Mouse (Mus musculus) common myeloid progenitor, adult 5-6 weeks (primary cell): ENCODE measurements at regions not wholly inside any gene's neighbourhood (a gene's known extent, or its start where the extent isn't known, plus 50 kb on each side); places are given as distances from the start of the nearest gene placed in this dataset.
A peak's percentile ranks its signal among the peaks of the same experiment; 100 is the strongest.

Experiments
- ATAC-seq: replicated peaks from 2 replicates; pipeline ENCODE4 v1.8.0; 2016; ENCODE audit warnings: low read depth, mild to moderate bottlenecking, moderate TSS enrichment, inconsistent platforms; ENCODE audit not compliant: poor library complexity, severe bottlenecking

DNA sequence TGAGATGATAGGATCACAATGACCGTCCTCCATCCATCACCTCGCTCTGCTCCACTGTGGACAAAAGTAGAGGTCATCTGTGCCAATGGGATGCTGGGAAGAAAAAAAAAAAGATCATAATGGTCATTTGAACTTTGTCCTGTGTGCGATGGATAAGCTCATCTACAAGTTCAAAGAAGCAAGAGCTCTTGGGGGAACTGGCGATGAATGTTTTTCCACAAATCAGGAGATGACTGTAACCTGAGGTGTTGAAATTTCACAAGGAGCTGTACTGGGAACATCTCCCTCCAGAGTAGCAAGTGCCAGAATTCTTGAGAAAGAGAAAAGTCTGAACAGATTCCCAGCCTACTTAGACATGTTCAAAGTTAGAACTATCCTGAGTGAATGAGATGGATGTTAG, 287.0 kb downstream of the Tns3 start:
- ATAC-seq = no peak

GRCm38 (mm10) chr11:8365545-8365944, 298.8 kb downstream of the Tns3 start:
- no peak for ATAC-seq

GRCm38 (mm10) chr11:8364703-8365433, 299.5 kb downstream of the Tns3 start:
- no peak for ATAC-seq

DNA sequence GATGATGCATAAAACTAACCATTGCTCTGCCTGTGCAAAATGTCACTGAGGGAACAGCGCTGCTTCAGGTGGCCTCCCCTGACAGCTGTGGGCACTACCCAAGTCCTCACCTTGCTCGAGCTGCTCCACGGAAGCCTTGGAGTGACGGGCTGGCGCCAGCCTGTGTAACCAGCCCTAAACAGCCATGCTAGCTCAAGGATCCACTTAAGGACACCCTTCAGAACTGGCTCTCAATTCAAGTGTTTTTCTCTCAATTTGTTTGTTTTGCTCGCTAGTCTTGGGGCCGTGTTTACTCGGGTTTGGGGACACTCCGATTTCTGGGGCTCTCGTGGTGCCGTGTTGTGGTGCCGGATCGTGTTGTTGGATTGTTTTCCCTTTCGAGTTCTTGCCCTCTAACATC, 319.4 kb downstream of the Tns3 start:
- ATAC-seq = no peak

- ATAC-seq = peak; percentile 52; the same call in 1 of the 2 replicates
Observed at GRCm38 (mm10) chr11:8302347-8303188, 361.8 kb downstream of the Tns3 start.

DNA sequence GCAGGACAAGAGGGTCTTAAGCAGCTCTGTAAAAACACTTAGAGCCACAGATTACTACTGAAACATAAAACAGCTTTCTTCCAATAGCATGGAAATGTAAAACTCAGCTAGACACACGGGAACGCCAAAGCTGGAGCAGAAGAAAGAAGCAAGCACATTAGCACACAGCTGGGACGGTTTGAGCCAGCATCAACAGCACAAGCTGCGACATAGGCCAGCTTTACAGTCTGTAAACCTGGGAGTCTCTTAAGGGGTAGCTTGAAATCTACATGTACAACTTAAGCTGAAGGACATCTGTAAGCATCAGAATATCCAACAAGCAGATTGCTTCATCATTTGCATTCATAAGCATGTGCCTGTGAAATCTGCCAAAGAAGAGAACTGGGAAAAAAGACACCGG, 366.9 kb downstream of the Tns3 start:
- ATAC-seq = no peak

DNA sequence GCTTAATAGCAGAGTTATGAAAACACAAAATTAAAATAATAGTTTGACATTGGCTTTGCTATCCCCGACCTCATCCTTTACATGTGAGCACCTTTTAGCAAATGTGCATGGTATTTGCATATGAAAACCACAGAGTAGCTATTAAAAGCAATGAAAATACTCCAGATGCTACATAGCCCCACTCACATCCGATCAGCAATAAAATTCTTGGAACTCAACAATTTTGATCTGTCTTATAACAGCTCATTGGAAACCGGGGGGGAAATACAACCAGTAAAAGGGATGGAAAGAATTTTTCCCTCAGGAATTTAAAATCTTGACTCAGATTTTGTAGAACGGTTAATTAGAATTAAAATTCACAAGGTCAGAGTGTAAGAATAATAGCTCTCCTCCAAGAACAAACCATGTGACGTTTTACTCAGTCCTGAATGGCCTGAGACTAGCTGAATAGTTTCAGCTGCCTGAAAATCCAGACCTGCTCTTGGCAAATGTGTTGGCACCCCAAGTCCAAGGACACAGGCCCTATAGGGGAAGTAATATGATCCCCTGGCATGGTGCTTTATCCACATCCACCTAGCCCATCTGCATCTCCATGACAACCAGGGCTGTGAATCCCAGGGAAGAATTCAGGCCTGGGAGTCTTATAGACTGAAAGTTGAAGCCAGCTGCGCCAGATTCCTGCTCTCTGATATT, 370.9 kb downstream of the Tns3 start:
- ATAC-seq = no peak

DNA sequence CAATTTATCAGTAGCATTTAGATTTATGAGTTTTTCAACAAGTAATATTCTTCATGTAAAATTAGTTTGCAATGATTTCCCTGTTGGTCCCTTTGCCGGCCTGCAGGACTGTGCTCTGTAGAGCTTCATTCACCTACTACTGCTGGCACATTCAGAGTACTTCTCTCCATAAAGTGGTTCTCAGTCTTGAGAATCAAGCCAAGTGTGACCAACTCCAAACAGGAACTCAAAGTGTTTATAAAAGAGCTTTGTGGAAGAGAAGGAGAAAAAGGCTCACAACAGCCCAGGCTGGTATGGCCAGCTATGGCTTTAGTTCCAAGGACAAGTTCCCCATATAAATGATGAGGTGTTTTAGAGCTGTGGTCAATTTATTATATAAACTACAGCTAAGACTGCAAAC, 379.1 kb downstream of the Tns3 start:
- ATAC-seq = no peak

GRCm38 (mm10) chr11:8275203-8275602, 389.1 kb downstream of the Tns3 start:
- no peak for ATAC-seq

DNA sequence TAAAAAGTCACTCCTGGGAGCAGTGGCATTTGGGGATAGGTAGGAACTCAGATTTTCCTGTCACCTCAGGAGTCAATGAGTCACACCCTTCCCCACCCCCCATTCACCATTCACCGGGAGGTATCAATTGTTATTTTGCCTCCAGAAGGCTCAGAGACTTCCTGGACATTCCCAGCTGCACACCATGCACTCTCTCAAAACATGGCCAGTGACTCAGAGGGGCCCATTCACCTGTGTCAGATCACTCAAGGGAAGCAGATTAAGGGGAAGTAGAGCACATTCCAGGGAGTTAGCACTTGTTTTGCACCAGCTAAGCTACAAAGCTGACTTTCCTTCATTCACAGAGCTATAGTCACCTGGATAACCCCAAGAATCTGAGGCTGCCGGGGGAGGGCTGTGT, 395.2 kb downstream of the Tns3 start:
- no peak for ATAC-seq

DNA sequence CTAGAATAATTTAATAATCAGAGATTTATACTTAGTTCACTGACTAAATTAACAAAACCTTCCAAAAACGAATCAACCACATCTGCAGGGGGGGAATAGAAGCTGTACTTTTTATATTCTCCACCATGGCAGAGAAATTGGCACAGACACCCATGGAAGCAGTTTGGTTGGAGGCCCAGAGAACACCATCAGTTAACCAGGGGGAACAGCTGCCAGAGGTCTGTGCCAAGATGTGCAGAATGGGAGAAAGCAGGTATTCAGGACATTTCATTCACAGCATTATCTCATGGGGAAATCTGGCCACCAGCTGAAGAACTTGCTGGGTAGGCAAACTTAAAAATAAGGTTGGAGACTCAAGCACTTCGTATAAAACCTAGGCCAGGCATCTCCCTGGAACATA, 410.3 kb downstream of the Tns3 start:
- no peak for ATAC-seq

DNA sequence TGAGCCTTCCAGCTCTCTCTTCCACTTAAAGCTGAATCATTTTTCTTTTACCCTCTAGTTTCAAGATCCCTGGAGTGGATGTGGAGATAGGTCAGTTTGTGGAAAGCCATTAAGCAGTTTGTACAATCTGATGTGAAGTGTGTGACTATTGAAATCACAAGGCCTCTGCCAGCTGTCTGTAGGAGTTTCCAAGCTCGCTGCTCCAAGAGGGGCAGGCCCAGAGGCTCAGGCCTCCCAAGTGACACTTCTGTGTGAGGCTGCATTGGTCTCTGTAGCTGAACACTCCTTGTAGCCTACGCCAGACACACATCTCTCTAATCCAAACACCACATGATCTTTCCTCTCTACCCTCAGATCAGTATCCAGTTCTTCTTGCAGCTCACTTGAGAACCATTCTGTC, 413.0 kb downstream of the Tns3 start:
- ATAC-seq = no peak

DNA sequence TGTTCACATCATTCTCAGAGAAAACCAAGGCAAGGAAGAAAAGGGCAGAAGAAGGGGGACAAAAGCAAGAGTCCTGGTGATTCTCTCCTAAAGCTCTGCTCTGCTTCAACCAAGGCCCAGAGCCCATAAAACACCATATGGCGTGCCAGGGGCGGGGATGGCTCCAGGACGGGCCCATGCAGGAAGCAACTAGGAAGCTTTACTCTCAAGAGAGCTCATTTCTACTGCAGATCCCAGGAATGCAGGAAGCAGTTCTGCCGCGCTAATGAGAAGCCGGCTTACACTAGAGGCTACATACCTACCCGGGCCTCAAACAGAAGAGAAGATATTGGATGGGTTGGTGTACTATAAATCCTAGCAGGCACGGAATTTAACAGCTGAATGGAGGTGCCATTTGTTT, 414.9 kb downstream of the Tns3 start:
- ATAC-seq = no peak

GRCm38 (mm10) chr11:8247535-8247934, 416.8 kb downstream of the Tns3 start:
- ATAC-seq = no peak

DNA sequence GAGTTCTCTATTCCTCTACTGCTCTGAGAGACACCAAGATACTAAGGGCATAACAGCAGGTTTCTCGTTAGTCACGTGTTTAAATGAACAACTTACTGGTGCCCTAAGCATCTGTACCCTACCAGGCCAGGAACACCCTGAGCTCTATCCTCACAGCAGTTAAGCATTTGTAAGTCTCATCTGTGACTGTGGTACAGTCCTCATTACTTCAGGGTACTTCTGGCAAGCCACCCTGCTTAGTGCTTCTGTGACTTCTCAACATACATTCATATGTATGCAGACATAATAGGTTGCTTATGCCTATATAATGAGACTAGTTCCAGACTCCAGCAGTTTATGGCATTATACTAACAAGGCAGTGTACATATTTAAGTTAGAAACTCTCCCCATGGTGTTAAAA, 417.3 kb downstream of the Tns3 start:
- no peak for ATAC-seq

DNA sequence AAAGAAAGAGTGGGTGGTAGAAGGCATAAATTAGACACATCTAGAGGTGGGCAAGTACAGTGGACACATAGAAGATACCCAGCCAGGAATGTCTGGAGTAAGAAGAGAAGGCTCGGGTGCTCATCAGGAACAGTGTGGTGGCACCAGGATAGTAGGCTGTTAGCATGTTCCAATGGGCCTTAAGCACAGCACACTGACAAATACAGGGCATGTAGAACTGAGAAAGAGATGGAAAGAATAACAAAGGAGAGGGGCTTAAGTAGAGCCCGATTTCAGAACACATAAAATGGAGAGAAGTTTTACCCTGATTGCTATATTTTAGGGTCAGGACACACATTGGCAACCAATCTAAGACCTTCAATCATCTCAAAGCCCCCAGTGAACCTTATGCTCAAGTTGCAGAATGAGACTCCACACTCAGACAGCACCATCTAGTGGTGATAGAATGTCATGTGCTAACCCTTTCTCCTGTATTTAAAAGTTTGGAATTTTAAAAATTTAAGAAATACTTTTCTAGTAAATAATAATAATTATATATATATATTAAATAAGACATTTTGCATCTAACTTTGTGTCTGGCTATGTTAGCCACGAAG, 418.8 kb downstream of the Tns3 start:
- no peak for ATAC-seq

DNA sequence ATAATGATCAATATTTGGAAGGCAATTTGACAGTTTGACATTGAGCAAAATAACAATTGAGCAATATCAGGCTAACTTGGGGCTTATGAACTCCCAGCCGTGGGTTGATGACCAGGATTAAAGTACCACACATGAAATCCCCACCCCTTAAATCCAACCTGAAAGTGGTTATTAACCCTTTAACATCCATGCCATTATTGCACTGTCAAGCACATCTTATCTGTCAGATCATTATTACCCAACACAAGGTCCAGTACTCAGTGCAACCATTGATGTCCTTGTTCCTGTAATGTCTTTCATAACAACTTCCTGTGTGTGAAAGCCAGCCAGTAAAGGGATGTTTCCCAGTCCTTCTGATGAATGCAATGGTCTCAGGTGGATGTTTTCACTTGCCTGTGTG, 425.8 kb downstream of the Tns3 start:
- no peak for ATAC-seq

DNA sequence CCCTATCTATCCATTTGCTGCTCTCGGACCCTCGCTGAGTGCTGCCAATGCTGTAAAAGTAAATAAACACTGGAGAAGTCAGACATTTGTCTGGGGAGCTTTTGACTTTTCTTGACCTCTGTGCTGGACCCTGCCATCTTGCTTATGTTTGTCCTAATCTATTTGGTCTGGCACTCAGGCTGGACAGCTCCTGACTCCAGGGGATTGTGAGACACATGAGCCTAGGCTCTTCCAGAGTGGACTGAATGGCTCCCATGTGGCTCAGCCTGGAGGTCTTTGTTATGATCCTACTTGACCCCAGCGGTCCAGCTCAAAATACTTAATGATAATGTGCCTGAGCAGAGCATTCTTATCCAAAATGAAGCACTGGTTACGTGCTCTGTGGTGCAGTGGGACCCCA, 426.8 kb downstream of the Tns3 start:
- no peak for ATAC-seq

DNA sequence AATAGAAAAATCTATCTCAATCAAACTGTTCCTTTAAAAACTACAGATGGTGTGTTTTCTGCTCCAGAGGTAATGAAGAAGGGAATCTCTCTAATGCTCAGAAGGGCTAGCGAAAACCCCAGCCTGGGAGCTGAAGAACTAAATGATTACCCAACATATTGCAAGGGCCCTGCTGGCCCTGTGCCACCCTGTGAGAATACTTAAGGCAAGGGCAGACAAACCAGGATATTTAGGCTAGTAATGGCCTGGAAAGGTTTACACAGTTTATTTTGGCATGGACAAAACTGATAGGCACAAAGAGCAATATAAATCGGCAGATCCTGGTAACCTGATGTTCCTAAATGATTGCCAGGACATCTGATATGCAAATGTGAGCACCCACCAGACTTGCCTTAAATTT, 428.3 kb downstream of the Tns3 start:
- ATAC-seq = no peak

- ATAC-seq = no peak
Observed at GRCm38 (mm10) chr11:8232636-8233189, 431.6 kb downstream of the Tns3 start.
